Mouse (Mus musculus) limb, embryonic 11.5 days (tissue): ENCODE results near the gene Olfr1324. TPM values are rescaled to one million over a fixed set of nuclear protein-coding genes. Genes with fewer than 3 reads are reported as not detected.
"Not testable (repeated sequence)": the region's sequence is repeated elsewhere in the genome, so short reads cannot be mapped to it uniquely, and the experiment has no call there.

Source experiments
- ATAC-seq: fragments of 200-750 bp; cut with Nextera tagmentation; 2 replicates; pipeline ENCODE4 v1.8.0; 2017; ENCODE audit warnings: low read depth; ENCODE audit not compliant: insufficient number of reproducible peaks, low FRiP score, low TSS enrichment
- DNase-seq: peaks from one replicate; pipeline ENCODE4 v3.0.0-alpha.2; 2015; ENCODE audit warnings: low spot score
- H3K27ac ChIP-seq: fragments of 300-500 bp; sonication (generic); replicated peaks from 2 replicates; pipeline ENCODE4 v1.5.1; 2014; ENCODE audit warnings: low read depth, mild to moderate bottlenecking, low read length
- H3K27me3 ChIP-seq: fragments of 300-500 bp; sonication (generic); 2 replicates; pipeline ENCODE4 v1.6.1; 2014; ENCODE audit warnings: mild to moderate bottlenecking, low read length, mixed read lengths; ENCODE audit not compliant: control insufficient read depth, insufficient read depth
- H3K36me3 ChIP-seq: fragments of 300-500 bp; sonication (generic); 2 replicates; pipeline ENCODE4 v1.6.1; 2014; ENCODE audit warnings: mild to moderate bottlenecking, low read length, moderate library complexity, mixed read lengths; ENCODE audit not compliant: control insufficient read depth, insufficient read depth
- H3K4me1 ChIP-seq: fragments of 300-500 bp; sonication (generic); 2 replicates; pipeline ENCODE4 v1.6.1; 2014; ENCODE audit warnings: low read length, mixed read lengths; ENCODE audit not compliant: control insufficient read depth, insufficient read depth
- H3K4me2 ChIP-seq: fragments of 300-500 bp; sonication (generic); 2 replicates; pipeline ENCODE4 v1.6.1; 2014; ENCODE audit warnings: low read depth, mild to moderate bottlenecking, moderate library complexity; ENCODE audit not compliant: severe bottlenecking
- H3K4me3 ChIP-seq: fragments of 300-500 bp; sonication (generic); 2 replicates; pipeline ENCODE4 v1.5.1; 2014; ENCODE audit warnings: low read depth, low read length
- H3K9ac ChIP-seq: fragments of 300-500 bp; sonication (generic); 2 replicates; pipeline ENCODE4 v1.6.1; 2014; ENCODE audit warnings: mild to moderate bottlenecking, low read length
- H3K9me3 ChIP-seq: fragments of 300-500 bp; sonication (generic); 2 replicates; pipeline ENCODE4 v1.6.1; 2016; ENCODE audit warnings: low read length; ENCODE audit not compliant: control insufficient read depth
- WGBS: fragments of 180-500 bp; shearing (Covaris S2); extraction: QIAGEN DNeasy Blood & Tissue Kit; methylation state at CpG from one replicate; pipeline ENCODE4 v1.1.7; 2014; 5-methylcytosine and 5-hydroxymethylcytosine counted together
- polyA plus RNA-seq: library from polyadenylated mRNA; unstranded; fragments of >200 nt; fragmentation: Nextera tagmentation; extraction: Ambion mirVana; gene quantifications from 2 replicates; pipeline ENCODE4 v1.2.1, GENCODE M21; 2014

Gene Olfr1324
- polyA plus RNA-seq, 1 experiment from 2014 or later = not detected

GRCm38 (mm10) chrX:50390616-50391015 is 37.7 kb downstream of the Olfr1324 start:
- not testable (repeated sequence) for ATAC-seq, H3K36me3 ChIP-seq, H3K9ac ChIP-seq, DNase-seq, H3K9me3 ChIP-seq, H3K4me1 ChIP-seq, H3K27ac ChIP-seq, H3K4me3 ChIP-seq, H3K27me3 ChIP-seq, H3K4me2 ChIP-seq
- 76% methylated on average over 4 of the region's 4 CpGs for WGBS

GRCm38 (mm10) chrX:50374978-50375377 is 53.3 kb downstream of the Olfr1324 start:
- H3K27me3 ChIP-seq = no peaks in the 10 kb centered on the region
- DNase-seq = no peak
- WGBS = 93% methylated on average over 1 of the region's 1 CpGs

More at GRCm38 (mm10) chrX:50374978-50375377, 53.3 kb downstream of the Olfr1324 start:
- H3K9ac ChIP-seq = no peak overlapping the region
- no peak for ATAC-seq
- no peak overlapping the region for H3K4me3 ChIP-seq
- H3K4me1 ChIP-seq = no peaks in the 10 kb centered on the region
- H3K9me3 ChIP-seq = no peaks in the 10 kb centered on the region
- H3K27ac ChIP-seq = no peak overlapping the region
- H3K4me2 ChIP-seq = no peak overlapping the region
- H3K36me3 ChIP-seq = no peaks in the 10 kb centered on the region
